Mouse (Mus musculus) lung, postnatal 10 days (tissue): ENCODE measurements around the gene S100b.
A peak's percentile ranks its signal among the peaks of the same experiment; 100 is the strongest.

Experiments
- DNase-seq: peaks from one replicate; pipeline ENCODE4 v3.0.0; 2021

The S100b gene

DNA sequence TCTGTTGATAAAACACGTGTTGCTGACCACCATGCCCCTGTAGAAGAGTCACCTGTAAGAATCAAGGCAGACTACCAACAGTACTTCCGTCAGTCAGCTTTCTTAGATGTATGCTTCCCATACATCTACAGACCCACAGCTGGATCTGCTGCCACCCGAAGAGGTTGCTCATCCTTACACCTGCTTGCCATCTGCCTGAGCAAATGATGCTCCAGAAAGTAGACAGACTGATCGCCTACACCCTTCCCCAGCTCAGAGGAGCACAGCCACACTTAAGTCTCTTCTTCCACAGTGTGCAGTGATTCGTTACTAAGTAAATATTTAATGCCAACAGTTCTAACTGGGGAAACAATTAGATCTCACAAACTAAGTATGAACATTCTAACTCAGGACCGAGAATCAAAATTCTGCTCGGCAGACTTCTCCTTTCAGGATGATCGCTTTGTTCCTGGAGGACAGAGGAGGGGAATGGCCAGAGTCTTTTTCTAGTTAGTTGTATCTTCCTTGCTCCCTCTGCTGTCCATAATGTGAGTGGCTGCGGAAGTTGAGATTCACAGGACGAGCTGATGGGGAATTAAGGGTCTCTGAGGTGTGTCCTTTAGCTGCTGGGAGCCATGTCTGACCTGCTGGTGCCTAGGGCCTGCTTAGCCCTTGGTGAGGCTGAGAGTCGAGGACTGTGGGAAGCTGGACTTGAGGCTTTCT is 6.9 kb downstream of the S100b start:
- peak; percentile 69 for DNase-seq

DNA sequence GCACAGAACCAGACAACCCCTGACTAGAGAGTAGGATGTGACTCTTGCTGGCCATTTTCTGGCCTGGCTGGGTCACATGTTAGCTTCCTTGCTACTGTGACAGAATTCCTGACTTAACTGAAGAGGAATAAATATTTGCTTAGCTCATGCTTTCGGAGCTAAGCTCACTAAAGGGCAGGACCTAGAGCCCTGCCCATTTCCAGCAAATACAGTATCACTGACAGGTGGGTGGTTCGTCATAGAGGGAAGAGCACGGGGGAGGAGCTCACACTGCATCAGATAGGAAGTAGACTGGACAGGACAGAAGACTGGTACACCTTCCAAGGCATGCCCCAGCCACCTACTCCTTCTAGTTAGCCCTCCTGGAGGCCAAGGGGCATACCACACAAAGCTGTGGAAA is 7.8 kb downstream of the S100b start:
- peak; percentile 22 for DNase-seq

DNA sequence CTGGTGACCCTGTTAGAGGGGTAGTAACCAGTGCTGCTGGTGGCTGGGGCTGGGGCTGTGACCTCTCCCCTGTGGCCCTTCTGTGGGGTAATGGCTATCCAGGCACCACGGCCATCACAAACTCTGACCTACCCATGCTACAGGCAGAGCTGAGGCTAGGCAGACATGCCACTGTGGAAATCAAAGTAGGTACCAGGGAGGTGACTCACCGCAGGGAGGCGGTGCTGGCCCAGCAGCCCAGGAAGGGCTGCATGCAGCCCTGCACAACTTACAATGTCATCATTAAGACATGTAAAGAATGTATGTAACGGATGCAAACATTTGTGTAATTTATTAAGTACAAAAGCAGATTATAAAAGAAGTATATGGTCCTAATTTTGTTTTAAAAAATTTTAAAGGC is 8.8 kb downstream of the S100b start:
- no peak for DNase-seq

DNA sequence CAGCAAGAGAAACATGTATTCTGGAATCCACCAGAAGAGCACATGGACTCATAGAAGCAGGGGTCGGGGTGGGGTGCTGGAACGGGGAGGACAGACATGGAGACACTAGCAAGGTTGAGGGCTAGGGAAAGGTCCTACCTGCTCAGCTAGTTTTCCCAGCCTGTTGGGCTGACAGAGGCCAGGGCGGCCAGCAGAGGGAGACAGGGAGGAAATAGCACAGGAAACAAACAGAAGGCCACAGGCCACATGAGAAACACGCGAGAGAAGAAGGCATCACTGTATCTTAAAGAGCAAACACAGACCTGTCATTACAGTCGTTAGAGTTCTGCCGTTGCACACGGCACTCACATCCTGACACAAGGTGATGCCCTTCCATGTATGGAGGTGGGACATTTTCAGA is 17.6 kb downstream of the S100b start:
- peak; percentile 66 for DNase-seq

DNA sequence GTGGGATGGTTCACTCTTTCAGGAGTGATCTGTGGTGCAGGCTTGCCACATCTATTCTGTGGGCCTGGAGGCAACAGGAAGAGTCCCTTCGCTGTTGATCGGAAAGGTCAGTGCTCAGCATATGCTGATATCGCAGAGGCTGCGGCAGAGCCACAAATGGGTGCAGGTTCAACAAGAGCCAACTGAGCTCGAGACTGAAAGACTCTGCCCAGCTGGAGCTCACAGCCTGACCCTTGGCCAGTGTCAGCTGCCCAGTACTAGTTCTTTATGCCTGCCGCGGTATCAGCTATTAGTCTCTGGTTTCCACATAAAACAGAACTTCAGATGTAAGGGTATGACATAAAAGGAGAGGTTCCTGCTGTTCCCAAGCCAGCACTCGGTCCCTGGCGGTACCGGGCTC is 21.6 kb downstream of the S100b start:
- DNase-seq: no peak

DNA sequence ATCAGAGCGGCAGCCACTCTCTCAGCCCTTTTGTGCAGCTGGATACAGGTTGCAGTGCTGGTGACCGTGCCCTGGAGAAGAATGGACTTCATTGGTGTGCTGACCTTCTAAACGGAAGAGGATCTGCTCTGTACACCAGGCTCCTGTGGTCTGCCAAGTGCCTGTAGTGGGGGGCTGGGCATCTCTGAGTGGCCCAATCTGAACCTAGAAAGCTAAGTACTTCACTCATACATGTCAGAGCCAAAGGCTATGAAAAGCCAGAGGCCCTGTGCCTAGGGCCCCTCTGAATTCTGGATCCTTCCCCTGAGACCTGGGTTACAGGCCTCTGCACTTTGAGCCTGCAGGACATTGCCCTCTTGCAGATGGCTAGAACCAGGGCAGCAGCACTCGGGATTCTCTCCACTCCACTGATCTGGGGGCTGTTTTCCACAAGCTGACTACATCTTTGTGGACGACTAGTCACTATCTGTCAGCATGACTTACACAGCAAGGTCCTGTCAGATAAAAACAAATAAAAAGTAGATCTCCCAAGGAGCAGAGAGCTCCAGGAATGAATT is 25.0 kb downstream of the S100b start:
- DNase-seq: no peak

DNA sequence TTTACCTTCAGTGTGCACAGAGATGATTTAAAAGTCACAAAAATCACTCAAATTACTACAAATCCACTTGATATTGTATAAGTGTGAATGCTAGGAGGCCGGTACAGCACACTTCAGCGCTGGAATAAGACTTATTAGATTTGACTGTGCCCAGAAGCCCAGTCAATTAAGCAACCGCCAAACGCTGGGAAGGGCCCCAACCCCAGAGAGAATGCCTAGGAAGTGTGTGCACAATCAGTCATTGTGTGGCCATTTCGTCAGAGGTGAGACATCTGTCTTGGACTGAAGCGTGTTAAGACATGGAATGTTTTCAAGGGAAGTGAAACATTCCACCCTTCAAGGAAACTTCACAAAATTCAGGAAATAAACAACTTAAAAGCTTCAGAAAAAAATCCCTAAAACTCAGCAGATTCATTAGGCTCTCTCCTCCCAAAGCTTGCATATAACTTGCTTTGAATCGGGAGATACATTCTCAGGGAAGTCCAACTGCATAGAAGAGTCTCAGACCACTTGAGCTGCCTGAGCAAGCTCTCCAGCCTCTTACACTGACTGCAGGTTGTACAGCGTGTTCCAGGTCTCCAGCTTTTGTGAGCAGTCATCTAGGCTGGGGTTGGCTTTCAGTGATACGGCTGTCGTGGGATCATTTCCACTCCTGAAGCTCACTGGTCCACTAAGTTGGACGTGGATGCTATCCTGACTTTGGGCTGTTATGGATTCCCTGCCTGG is 34.8 kb downstream of the S100b start:
- DNase-seq: peak; percentile 60

DNA sequence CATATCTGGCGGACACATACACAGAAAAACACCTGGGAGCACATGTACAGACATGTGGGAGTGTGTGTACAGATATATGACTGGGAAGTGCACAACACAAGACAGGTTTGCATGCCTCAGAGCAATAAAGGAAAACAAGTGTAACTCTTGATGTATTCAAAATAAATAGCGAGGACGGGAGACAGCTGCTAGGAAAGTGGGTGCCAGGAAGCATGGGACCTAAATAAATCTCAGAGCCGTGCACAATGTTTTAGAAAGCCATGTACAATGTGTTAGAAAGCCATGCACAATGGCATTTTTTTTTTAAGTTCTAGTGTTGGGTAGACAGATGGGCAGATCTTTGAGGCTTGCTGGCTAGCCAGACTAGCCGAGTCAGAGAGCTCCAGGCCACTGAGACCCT is 35.4 kb downstream of the S100b start:
- DNase-seq: no peak

DNA sequence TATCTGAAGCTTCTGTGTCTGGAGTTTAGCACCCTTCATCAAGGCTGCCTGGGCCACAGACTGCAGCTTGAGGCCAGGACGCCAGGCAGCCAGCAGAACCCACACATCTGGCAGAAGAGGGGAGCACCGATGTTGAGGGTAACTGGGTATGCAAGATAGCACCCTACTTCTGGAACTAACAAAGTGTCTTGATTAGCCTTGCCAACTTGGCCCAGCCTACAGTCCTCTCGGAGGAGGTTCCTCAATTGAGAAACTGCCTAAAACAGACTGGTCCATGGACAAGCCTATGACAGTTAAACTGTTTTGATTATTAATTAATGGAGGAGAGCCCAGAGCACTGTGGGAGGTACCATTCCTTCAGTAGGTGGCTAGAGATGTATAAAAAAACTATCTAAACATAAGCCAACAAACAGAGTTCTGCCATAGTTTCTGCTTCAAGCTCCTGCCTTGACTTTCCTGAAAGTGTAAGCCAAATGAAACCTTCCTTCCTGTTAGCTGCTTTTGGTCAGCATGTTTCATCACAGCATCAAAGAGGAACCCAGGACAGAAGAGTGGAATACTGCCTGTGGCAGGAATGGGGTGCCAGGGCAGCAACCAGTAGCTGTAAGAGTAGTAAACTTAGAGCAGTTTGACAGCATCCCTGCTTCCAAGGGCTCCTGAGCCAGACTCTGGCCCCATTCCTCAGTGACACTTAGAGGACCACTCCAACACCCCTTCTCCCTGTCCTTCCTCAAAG is 36.5 kb downstream of the S100b start:
- DNase-seq: peak; percentile 39

DNA sequence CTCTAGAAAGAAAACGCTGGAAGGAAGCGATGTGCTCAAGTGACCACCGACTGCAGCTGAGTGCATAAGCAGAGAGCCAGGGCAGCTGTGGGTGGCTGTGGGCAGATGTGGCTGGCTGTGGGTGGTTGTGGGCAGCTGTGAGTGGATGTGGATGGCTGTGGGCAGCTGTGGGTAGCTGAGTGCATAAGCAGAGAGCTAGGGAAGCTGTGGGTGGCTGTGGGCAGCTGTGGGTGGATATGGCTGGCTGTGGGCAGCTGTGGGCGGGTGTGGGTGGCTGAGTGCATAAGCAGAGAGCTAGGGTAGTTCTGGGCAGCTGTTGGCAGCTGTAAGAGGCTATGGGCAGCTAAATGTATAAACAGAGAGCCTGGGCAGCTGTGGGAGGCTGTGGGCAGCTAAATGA is 39.6 kb downstream of the S100b start:
- peak; percentile 20 for DNase-seq

DNA sequence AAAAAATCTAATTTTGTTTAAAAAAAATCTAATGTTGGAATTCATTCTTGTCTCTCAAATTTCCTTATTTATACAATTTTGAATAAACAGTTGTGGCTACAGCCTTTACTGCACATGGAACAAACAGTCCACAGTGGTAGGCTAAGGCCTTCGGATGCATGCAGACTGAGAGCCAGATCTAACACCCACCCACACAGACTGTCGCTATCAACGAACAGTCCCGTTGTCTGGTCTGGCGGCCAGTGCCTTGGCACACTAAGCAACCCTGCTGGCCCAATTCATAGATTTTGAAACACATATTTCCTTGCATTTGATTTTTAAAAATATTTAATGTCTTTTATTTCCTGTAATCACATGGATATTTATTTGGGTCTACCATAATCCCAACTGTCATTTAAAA is 46.5 kb downstream of the S100b start:
- DNase-seq: peak; percentile 73

DNA sequence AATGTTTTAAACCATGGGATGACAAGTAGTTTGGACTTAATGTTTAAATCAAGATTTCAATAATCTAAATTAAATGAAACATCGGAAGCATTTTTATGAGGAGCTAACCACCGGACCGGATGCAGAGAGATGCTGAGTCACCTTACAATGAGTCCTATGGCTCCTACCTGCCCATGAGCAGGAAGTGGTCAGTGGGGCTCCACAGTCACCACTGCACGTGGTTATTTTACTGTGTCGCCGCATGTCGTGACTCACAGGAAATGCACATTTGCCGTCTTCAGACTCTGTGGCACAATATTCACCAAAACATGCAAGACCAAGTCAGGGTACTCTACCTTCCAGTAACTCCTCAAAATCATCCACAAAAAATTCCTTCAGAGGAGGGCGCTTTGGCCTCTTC is 53.1 kb downstream of the S100b start:
- no peak for DNase-seq
